Mouse (Mus musculus): Measurements from ENCODE around the gene L3mbtl1. TPM values are rescaled to one million over a fixed set of nuclear protein-coding genes. Genes with fewer than 3 reads are reported as not detected.

L3mbtl1 gene
- polyA plus RNA-seq, 1 experiment from 2014 or later, result 8.3 TPM

DNA sequence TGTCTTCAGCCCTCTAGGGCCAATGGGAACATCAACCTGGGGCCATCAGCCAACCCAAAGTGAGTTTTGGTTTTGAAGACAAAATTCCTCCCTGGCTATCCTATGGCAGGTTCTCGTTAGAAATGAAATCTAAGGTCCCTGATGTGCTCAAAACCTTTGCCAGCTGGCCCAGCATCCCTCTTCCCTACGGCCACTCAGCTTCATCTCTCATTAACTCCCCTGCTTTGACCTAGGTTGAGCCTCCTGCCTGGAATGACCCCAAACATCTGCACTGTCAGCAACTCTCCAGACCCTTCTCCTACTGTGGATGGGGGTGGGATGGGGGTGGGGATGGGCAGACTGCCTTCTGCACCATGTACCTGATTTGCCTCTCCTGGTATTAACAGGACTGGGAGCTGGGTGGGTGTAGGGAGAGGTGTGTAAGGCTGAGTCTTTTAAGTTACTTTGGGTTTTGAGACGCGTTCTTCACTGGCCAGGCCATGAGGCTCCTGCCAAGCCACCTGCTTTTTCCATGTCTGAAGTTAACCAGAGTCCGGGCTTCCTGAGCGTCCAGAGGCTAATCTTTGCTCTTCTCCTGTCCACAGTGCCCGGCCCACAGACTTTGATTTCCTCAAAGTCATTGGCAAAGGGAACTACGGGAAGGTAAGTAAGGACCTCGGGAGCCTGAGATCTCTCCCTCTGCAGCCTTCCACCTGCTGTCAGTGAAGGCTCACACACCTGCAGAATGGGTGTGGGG lies 50.8 kb downstream of the L3mbtl1 start:
- WGBS, result 85% methylated on average over 9 of the region's 9 CpGs
- Histone ChIP-seq H3K27me3 (ENCODE audit: control insufficient read depth, insufficient read depth, low read depth, low read length) (no peaks in the 10 kb centered on the region), H3K27ac (ENCODE audit: low read length) (no peak overlapping the region), H3K9me3 (replicated peaks; ENCODE audit: control insufficient read depth, low read length, poor library complexity, severe bottlenecking) (no peaks in the 10 kb centered on the region), H3K36me3 (ENCODE audit: control insufficient read depth, insufficient read depth, low read length) (no peaks in the 10 kb centered on the region), H3K4me2 (ENCODE audit: low read length) (no peak overlapping the region), H3K4me1 (ENCODE audit: control insufficient read depth, insufficient read depth, low read length) (no peaks in the 10 kb centered on the region), H3K9ac (ENCODE audit: low read depth, low read length) (no peak overlapping the region), H3K4me3 (ENCODE audit: low read depth, low read length) (no peak overlapping the region)
- no peak for ATAC-seq

DNA sequence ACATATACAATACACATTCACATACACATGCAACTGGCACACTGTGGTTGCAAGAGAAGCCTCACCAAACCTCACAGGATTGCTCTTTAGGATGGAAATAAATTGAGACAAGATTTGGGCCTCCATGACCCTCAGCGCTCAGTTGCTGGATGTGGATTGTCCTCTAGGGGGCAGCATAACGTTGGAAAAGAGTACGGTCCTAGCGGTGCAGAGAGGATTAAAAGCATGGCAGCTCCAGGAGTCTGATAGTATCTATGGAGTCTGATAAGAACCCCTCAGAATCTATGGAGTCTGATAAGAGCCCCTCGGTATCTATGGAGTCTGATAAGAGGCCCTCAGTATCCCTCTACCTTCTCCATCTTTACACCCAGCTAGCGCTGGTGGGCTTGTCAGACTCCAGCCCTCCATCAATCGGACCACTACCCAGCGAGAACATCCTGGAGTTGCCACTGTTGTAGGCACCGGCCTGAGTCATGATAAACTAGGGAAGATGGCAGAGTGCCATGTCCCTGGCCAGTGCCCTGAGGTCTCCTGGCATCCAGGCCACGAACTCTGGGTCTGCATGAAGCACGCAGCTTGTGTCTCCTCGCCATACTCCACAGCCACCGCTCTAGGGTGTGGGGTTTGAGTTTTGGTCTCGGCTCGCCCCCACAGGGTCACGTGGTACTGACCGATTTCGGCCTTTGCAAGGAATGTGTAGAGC lies 55.4 kb downstream of the L3mbtl1 start:
- WGBS, result 31% methylated on average over 18 of the region's 18 CpGs
- Histone ChIP-seq H3K9ac (ENCODE audit: low read depth, low read length) (0 out of 2 replicates have a peak overlapping the region, but pooled peaks have one; percentile 6), H3K4me2 (ENCODE audit: low read length) (peak overlapping the region; percentile 36), H3K9me3 (replicated peaks; ENCODE audit: control insufficient read depth, low read length, poor library complexity, severe bottlenecking) (no peaks in the 10 kb centered on the region), H3K27me3 (ENCODE audit: control insufficient read depth, insufficient read depth, low read depth, low read length) (peaks cover 3% of the 10 kb centered on the region), H3K4me3 (ENCODE audit: low read depth, low read length) (peak overlapping the region; percentile 16; the same call in 1 of the 2 replicates), H3K27ac (ENCODE audit: low read length) (no peak overlapping the region), H3K36me3 (ENCODE audit: control insufficient read depth, insufficient read depth, low read length) (no peaks in the 10 kb centered on the region), H3K4me1 (ENCODE audit: control insufficient read depth, insufficient read depth, low read length) (no peaks in the 10 kb centered on the region)
- ATAC-seq, result no peak

DNA sequence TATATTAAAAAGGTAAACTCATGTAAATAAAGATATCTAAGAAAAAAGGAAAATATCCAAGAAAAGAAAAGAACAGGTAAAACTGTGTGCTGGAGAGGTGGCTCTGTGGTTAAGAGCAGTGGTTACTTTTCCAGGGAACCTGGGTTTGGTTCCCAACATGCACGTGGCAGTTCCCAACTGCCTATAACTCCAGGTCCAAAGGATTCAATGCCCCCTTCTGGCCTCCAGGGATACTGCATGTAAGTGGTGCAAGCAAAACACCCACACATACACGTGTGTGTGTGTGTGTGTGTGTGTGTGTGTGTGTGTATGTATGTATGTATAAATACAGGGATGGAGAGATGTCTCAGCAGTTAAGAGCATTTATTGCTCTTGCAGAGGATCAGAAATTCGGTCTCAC lies 56.5 kb downstream of the L3mbtl1 start:
- no peaks in the 10 kb centered on the region for H3K4me1 ChIP-seq (ENCODE audit: control insufficient read depth, insufficient read depth, low read length)
- peaks cover 3% of the 10 kb centered on the region for H3K27me3 ChIP-seq (ENCODE audit: control insufficient read depth, insufficient read depth, low read depth, low read length)
- H3K4me2 ChIP-seq (ENCODE audit: low read length), result no peak overlapping the region
- no peak overlapping the region for H3K27ac ChIP-seq (ENCODE audit: low read length)
- no peak overlapping the region for H3K4me3 ChIP-seq (ENCODE audit: low read depth, low read length)
- no peaks in the 10 kb centered on the region for H3K36me3 ChIP-seq (ENCODE audit: control insufficient read depth, insufficient read depth, low read length)
- ATAC-seq, result no peak
- no peaks in the 10 kb centered on the region for H3K9me3 ChIP-seq (replicated peaks; ENCODE audit: control insufficient read depth, low read length, poor library complexity, severe bottlenecking)
- 20% methylated on average over 3 of the region's 3 CpGs for WGBS
- no peak overlapping the region for H3K9ac ChIP-seq (ENCODE audit: low read depth, low read length)

DNA sequence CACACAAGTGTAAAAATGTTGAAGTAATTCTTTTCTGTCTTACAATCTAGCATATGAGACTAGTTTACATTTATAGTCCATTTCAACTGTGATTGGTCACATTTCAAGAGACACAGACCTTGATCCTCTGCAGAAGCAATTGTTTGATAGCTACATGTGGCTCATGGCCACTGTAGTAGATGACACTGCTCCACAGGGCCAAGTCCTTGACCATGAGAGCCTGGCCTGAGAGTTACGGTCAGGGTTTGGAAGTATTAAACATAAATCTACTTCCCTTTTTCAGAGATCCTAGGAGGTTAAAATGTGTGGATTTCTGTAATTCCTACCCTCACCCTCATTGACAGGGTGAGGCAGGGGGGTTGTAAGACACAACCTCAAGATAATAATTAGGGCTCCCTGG lies 57.8 kb downstream of the L3mbtl1 start:
- no peaks in the 10 kb centered on the region for H3K9me3 ChIP-seq (replicated peaks; ENCODE audit: control insufficient read depth, low read length, poor library complexity, severe bottlenecking)
- no peak overlapping the region for H3K9ac ChIP-seq (ENCODE audit: low read depth, low read length)
- H3K4me1 ChIP-seq (ENCODE audit: control insufficient read depth, insufficient read depth, low read length), result no peaks in the 10 kb centered on the region
- WGBS, result 92% methylated on average over 1 of the region's 1 CpGs
- ATAC-seq, result no peak
- H3K27me3 ChIP-seq (ENCODE audit: control insufficient read depth, insufficient read depth, low read depth, low read length), result peaks cover 3% of the 10 kb centered on the region
- H3K4me3 ChIP-seq (ENCODE audit: low read depth, low read length), result no peak overlapping the region
- no peak overlapping the region for H3K4me2 ChIP-seq (ENCODE audit: low read length)
- no peaks in the 10 kb centered on the region for H3K36me3 ChIP-seq (ENCODE audit: control insufficient read depth, insufficient read depth, low read length)
- H3K27ac ChIP-seq (ENCODE audit: low read length), result no peak overlapping the region

DNA sequence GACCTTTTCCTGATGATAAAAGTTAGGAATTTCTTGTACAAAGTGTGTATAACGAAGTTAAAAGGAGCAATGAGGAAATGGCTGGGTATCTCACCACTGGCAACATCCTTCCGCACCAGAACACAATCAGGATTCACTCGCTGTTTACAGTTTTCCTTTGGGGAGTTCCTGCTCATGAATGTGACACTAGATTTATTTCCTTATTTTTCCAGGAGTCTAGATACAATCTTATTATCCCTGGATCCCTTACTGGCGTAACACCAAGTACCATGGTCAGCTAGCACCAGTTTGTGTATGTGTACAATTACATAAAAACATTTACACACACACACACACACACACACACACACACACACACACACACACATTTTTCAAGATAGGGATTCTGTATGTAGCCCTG lies 64.0 kb downstream of the L3mbtl1 start:
- no peaks in the 10 kb centered on the region for H3K36me3 ChIP-seq (ENCODE audit: control insufficient read depth, insufficient read depth, low read length)
- H3K27me3 ChIP-seq (ENCODE audit: control insufficient read depth, insufficient read depth, low read depth, low read length), result peaks cover 3% of the 10 kb centered on the region; the same call in 1 of the 2 replicates
- no peaks in the 10 kb centered on the region for H3K9me3 ChIP-seq (replicated peaks; ENCODE audit: control insufficient read depth, low read length, poor library complexity, severe bottlenecking)
- no peak for ATAC-seq
- no peak overlapping the region for H3K4me2 ChIP-seq (ENCODE audit: low read length)
- WGBS, result 85% methylated on average over 4 of the region's 4 CpGs
- no peak overlapping the region for H3K27ac ChIP-seq (ENCODE audit: low read length)
- H3K4me1 ChIP-seq (ENCODE audit: control insufficient read depth, insufficient read depth, low read length), result no peaks in the 10 kb centered on the region
- no peak overlapping the region for H3K4me3 ChIP-seq (ENCODE audit: low read depth, low read length)
- H3K9ac ChIP-seq (ENCODE audit: low read depth, low read length), result no peak overlapping the region

DNA sequence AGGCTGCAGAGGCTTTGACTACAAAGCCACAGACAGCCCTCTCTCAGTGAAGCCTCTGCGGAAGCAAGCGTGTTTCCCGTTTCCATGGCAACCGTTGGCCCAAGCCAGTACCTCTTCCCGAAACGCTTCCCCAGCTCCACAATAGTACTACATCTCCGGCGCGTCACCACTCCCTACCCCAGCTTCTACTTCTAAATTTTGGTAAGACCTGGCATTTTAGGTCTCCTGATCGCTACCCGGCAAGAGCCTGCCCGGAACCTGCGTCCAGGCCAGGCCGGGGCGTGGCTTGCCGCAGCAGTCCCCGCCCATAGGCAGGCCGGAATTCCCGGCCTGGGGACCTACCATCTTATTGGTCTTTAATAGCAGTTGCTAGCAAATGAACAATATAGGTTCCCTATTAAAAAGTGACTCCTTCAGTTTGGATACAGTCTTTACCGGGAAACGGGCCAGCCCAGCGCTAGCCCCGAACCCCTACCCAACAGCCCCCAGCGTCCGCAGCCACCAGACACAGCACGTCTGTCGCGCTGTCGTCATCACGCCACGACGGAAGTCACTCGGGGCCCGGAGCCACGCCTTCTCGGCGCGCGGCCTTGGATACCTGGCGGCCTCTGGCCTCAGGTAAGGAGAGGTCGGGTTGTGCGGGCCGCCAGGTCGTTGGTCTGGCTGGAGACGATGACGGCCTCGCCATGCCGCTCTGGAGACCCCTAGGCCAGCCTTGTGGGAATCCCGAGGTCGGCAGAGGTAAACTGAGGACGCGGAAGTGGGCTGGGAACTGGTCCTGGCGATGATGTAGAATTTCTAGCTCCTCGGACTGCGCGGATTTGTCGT lies 73.9 kb downstream of the L3mbtl1 start, which contains the start of gene Ift52:
TSS of gene Ift52 (plus strand) at position 439 of the 828 bp plus-strand sequence.
- Histone ChIP-seq H3K9me3 (replicated peaks; ENCODE audit: control insufficient read depth, low read length, poor library complexity, severe bottlenecking) (no peaks in the 10 kb centered on the region), H3K36me3 (ENCODE audit: control insufficient read depth, insufficient read depth, low read length) (no peaks in the 10 kb centered on the region), H3K27ac (ENCODE audit: low read length) (peak within 1 kb of the TSS; percentile 86), H3K9ac (ENCODE audit: low read depth, low read length) (peak within 1 kb of the TSS; percentile 88), H3K4me3 (ENCODE audit: low read depth, low read length) (peak within 1 kb of the TSS; percentile 94), H3K4me1 (ENCODE audit: control insufficient read depth, insufficient read depth, low read length) (peaks cover 12% of the 10 kb centered on the region), H3K4me2 (ENCODE audit: low read length) (peak within 1 kb of the TSS; percentile 69), H3K27me3 (ENCODE audit: control insufficient read depth, insufficient read depth, low read depth, low read length) (no peaks in the 10 kb centered on the region)
- peak; percentile 96 for ATAC-seq
- WGBS, result under 1% methylated on average over 57 of the region's 57 CpGs

Other genes starting within 250 kb of the L3mbtl1 start
- gene Srsf6, start 11.9 kb upstream of the L3mbtl1 start, polyA plus RNA-seq (2015; fragmentation: Nextera tagmentation; extraction: Ambion mirVana), result 118 and 137 TPM in 2 replicates
- 0.17 TPM in 1 of 2 replicates, not detected in the other for gene Sgk2, start 43.9 kb downstream of the L3mbtl1 start, polyA plus RNA-seq (2015; fragmentation: Nextera tagmentation; extraction: Ambion mirVana)
- gene Ift52, start 73.9 kb downstream of the L3mbtl1 start, polyA plus RNA-seq (2015; fragmentation: Nextera tagmentation; extraction: Ambion mirVana), result 41.0 and 43.1 TPM in 2 replicates
- 1.9 and 3.9 TPM in 2 replicates for gene Mybl2, start 111.2 kb downstream of the L3mbtl1 start, polyA plus RNA-seq (2015; fragmentation: Nextera tagmentation; extraction: Ambion mirVana)
- gene Gtsf1l, start 144.4 kb downstream of the L3mbtl1 start, polyA plus RNA-seq (2015; fragmentation: Nextera tagmentation; extraction: Ambion mirVana), result not detected in 2 replicates